Mouse (Mus musculus): ENCODE measurements at regions not wholly inside any gene's neighbourhood (a gene's known extent, or its start where the extent isn't known, plus 50 kb on each side); places are given as distances from the start of the nearest gene placed in this dataset.

- 71% methylated on average over 5 of the region's 5 CpGs for WGBS
- H3K4me3 ChIP-seq (replicated peaks): no peak overlapping the region
- no peaks in the 10 kb centered on the region for H3K36me3 ChIP-seq
- no peaks in the 10 kb centered on the region for H3K4me1 ChIP-seq
- H3K9ac ChIP-seq: no peak overlapping the region
- H3K4me2 ChIP-seq (replicated peaks): no peak overlapping the region
- H3K27me3 ChIP-seq: no peaks in the 10 kb centered on the region
- ATAC-seq (ENCODE audit: insufficient number of reproducible peaks, low FRiP score, low TSS enrichment, low read depth): no peak
- no peaks in the 10 kb centered on the region for H3K9me3 ChIP-seq (replicated peaks)
- H3K27ac ChIP-seq (replicated peaks): no peak overlapping the region
Observed at GRCm38 (mm10) chr14:76964046-76964445, 72.5 kb upstream of the Ccdc122 start.

DNA sequence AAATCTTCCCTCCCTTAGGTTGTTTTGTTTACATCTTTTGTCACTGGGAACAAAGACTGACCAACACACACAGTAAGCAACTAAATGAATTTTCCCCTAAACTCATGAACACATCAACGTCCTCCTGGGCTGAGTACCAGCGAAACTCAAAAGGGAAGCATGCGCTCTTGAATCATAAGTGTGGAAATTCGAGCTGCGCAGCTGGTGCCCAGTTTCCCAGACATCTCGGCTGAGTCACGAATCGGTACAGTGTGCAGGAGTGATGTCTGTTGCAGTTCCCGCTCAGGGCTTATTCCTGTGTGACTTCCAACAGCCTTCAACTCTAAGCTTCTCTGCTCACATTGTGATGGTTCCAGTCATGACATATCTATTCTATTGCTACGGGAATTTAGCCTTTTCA, 77.7 kb upstream of the Ccdc122 start:
- Histone ChIP-seq H3K36me3 (no peaks in the 10 kb centered on the region), H3K4me2 (replicated peaks) (no peak overlapping the region), H3K9ac (no peak overlapping the region), H3K9me3 (replicated peaks) (no peaks in the 10 kb centered on the region), H3K4me3 (replicated peaks) (no peak overlapping the region), H3K27me3 (no peaks in the 10 kb centered on the region), H3K4me1 (0 out of 2 replicates have a peak, but pooled peaks cover 7% of the 10 kb centered on the region), H3K27ac (replicated peaks) (no peak overlapping the region)
- 46% methylated on average over 10 of the region's 10 CpGs for WGBS
- ATAC-seq (ENCODE audit: insufficient number of reproducible peaks, low FRiP score, low TSS enrichment, low read depth): no peak

- no peaks in the 10 kb centered on the region for H3K27me3 ChIP-seq
- H3K9ac ChIP-seq: no peak overlapping the region
- H3K27ac ChIP-seq (replicated peaks): no peak overlapping the region
- 49% methylated on average over 2 of the region's 2 CpGs for WGBS
- no peak overlapping the region for H3K4me3 ChIP-seq (replicated peaks)
- H3K4me1 ChIP-seq: peaks cover 11% of the 10 kb centered on the region; the same call in 1 of the 2 replicates
- no peaks in the 10 kb centered on the region for H3K36me3 ChIP-seq
- H3K4me2 ChIP-seq (replicated peaks): no peak overlapping the region
- no peaks in the 10 kb centered on the region for H3K9me3 ChIP-seq (replicated peaks)
- ATAC-seq (ENCODE audit: insufficient number of reproducible peaks, low FRiP score, low TSS enrichment, low read depth): no peak
Observed at GRCm38 (mm10) chr14:76957136-76957535, 79.4 kb upstream of the Ccdc122 start.

DNA sequence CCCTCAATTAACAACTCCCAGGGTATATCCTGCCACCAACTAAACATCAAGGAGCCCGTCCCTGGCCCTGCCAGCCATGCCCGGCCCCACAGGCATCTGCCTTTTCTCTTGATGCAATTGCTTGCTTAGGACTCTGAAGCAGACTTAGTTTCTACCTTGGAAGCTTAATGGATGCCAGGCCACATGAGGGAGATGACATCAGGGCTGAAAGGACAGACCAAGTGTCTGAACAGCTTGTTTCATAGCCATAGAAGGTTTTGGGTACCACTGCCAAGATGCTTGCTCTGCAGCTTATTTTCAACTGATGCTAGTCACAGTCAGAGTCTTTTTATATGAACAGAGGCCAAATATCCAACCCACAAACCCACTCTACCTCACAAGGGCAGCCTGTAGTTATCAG, 83.4 kb upstream of the Ccdc122 start:
- Histone ChIP-seq H3K4me2 (replicated peaks) (no peak overlapping the region), H3K27me3 (no peaks in the 10 kb centered on the region), H3K36me3 (no peaks in the 10 kb centered on the region), H3K9me3 (replicated peaks) (no peaks in the 10 kb centered on the region), H3K4me1 (peaks cover 19% of the 10 kb centered on the region; the same call in 1 of the 2 replicates), H3K9ac (no peak overlapping the region), H3K4me3 (replicated peaks) (no peak overlapping the region), H3K27ac (replicated peaks) (peak overlapping the region; percentile 55)
- ATAC-seq (ENCODE audit: insufficient number of reproducible peaks, low FRiP score, low TSS enrichment, low read depth): no peak
- WGBS: 66% methylated on average over 2 of the region's 2 CpGs

DNA sequence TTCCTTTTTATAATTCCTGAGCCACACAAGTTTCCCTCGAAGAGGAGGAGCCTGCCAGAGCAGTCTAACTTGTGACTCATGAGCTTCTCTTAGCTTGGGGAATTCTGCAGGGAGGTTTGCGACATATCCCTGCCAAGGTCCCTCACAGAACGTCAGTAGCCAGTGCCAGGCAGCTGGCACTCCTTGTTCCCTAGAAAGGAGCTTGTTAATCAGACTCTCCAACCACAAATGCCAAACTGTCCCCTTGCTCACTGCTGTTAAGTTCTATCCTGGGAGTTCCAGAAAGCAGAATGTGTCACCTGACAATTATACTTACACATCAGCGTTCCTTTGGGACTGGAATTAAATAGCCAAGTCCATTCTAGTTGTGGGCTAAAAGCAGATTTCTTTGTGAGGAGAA, 85.1 kb upstream of the Ccdc122 start:
- Histone ChIP-seq H3K9ac (no peak overlapping the region), H3K4me2 (replicated peaks) (no peak overlapping the region), H3K4me3 (replicated peaks) (no peak overlapping the region), H3K4me1 (peaks cover 19% of the 10 kb centered on the region; the same call in 1 of the 2 replicates), H3K9me3 (replicated peaks) (no peaks in the 10 kb centered on the region), H3K36me3 (no peaks in the 10 kb centered on the region), H3K27me3 (no peaks in the 10 kb centered on the region), H3K27ac (replicated peaks) (0 out of 2 replicates have a peak overlapping the region, but pooled peaks have one; percentile 19)
- ATAC-seq (ENCODE audit: insufficient number of reproducible peaks, low FRiP score, low TSS enrichment, low read depth): no peak
- 40% methylated on average over 4 of the region's 4 CpGs for WGBS

DNA sequence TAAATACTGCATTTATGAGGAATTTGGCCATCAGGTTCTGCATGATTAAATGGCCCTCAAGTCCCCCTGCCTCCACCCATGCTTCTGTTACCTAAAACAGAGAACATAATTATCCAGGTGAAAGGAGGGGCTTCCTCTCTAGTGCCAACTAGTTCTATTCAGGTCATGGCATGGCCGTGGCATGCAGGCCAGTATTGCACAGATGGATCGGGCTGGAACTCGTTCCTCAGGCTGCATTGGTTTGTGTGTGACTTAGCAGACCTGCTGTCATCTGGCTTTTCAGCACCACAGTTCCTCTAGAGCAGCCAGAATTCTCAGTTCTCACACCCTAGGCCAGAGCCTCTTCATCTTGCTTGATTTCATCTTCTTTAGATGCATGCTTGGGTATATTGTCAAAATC, 87.2 kb upstream of the Ccdc122 start:
- H3K27me3 ChIP-seq: no peaks in the 10 kb centered on the region
- H3K27ac ChIP-seq (replicated peaks): no peak overlapping the region
- peaks cover 12% of the 10 kb centered on the region; the same call in 1 of the 2 replicates for H3K4me1 ChIP-seq
- H3K36me3 ChIP-seq: no peaks in the 10 kb centered on the region
- 57% methylated on average over 3 of the region's 3 CpGs for WGBS
- H3K9me3 ChIP-seq (replicated peaks): no peaks in the 10 kb centered on the region
- ATAC-seq (ENCODE audit: insufficient number of reproducible peaks, low FRiP score, low TSS enrichment, low read depth): no peak
- H3K9ac ChIP-seq: no peak overlapping the region
- H3K4me3 ChIP-seq (replicated peaks): no peak overlapping the region
- no peak overlapping the region for H3K4me2 ChIP-seq (replicated peaks)

GRCm38 (mm10) chr14:76948948-76949347, 87.6 kb upstream of the Ccdc122 start:
- no peak overlapping the region for H3K4me2 ChIP-seq (replicated peaks)
- H3K27me3 ChIP-seq: no peaks in the 10 kb centered on the region
- no peaks in the 10 kb centered on the region for H3K36me3 ChIP-seq
- no peak overlapping the region for H3K9ac ChIP-seq
- WGBS: 30% methylated on average over 3 of the region's 3 CpGs
- no peak overlapping the region for H3K27ac ChIP-seq (replicated peaks)
- peaks cover 12% of the 10 kb centered on the region; the same call in 1 of the 2 replicates for H3K4me1 ChIP-seq
- no peaks in the 10 kb centered on the region for H3K9me3 ChIP-seq (replicated peaks)
- H3K4me3 ChIP-seq (replicated peaks): no peak overlapping the region
- ATAC-seq (ENCODE audit: insufficient number of reproducible peaks, low FRiP score, low TSS enrichment, low read depth): no peak

DNA sequence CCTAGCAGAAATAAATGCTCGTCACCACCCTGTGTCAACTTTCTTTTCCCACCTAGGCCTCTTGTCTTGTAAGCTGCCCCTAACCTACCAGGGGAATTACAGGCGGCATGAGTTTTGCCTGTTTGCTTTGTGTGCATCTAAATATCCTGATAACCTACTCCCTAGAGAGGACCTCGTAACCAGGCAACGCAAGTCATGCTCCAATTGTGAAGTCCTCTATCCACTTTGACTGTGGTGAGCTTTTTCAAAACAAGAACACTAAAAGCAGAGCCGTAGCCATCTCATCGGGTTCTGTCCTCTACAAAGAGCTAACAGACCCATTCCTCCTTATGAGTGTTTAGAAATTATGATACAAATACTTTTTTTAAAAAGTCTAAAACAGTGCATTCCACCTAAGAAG, 88.1 kb upstream of the Ccdc122 start:
- no peaks in the 10 kb centered on the region for H3K27me3 ChIP-seq
- H3K36me3 ChIP-seq: no peaks in the 10 kb centered on the region
- 0 out of 2 replicates have a peak, but pooled peaks have one; percentile 45 for ATAC-seq (ENCODE audit: insufficient number of reproducible peaks, low FRiP score, low TSS enrichment, low read depth)
- no peak overlapping the region for H3K27ac ChIP-seq (replicated peaks)
- H3K4me2 ChIP-seq (replicated peaks): no peak overlapping the region
- H3K4me1 ChIP-seq: peaks cover 12% of the 10 kb centered on the region; the same call in 1 of the 2 replicates
- WGBS: 71% methylated on average over 6 of the region's 6 CpGs
- H3K4me3 ChIP-seq (replicated peaks): no peak overlapping the region
- no peaks in the 10 kb centered on the region for H3K9me3 ChIP-seq (replicated peaks)
- no peak overlapping the region for H3K9ac ChIP-seq

GRCm38 (mm10) chr14:76947148-76947547, 89.4 kb upstream of the Ccdc122 start:
- WGBS: 52% methylated on average over 3 of the region's 3 CpGs
- peaks cover 8% of the 10 kb centered on the region; the same call in 1 of the 2 replicates for H3K4me1 ChIP-seq
- H3K9ac ChIP-seq: no peak overlapping the region
- H3K27ac ChIP-seq (replicated peaks): no peak overlapping the region
- no peak for ATAC-seq (ENCODE audit: insufficient number of reproducible peaks, low FRiP score, low TSS enrichment, low read depth)
- H3K36me3 ChIP-seq: no peaks in the 10 kb centered on the region
- no peak overlapping the region for H3K4me2 ChIP-seq (replicated peaks)
- no peaks in the 10 kb centered on the region for H3K27me3 ChIP-seq
- H3K9me3 ChIP-seq (replicated peaks): no peaks in the 10 kb centered on the region
- H3K4me3 ChIP-seq (replicated peaks): no peak overlapping the region

- no peaks in the 10 kb centered on the region for H3K27me3 ChIP-seq
- H3K27ac ChIP-seq (replicated peaks): no peak overlapping the region
- peaks cover 8% of the 10 kb centered on the region; the same call in 1 of the 2 replicates for H3K4me1 ChIP-seq
- no peaks in the 10 kb centered on the region for H3K9me3 ChIP-seq (replicated peaks)
- no peaks in the 10 kb centered on the region for H3K36me3 ChIP-seq
- no peak for ATAC-seq (ENCODE audit: insufficient number of reproducible peaks, low FRiP score, low TSS enrichment, low read depth)
- no peak overlapping the region for H3K4me3 ChIP-seq (replicated peaks)
- no peak overlapping the region for H3K4me2 ChIP-seq (replicated peaks)
- 86% methylated on average over 6 of the region's 6 CpGs for WGBS
- H3K9ac ChIP-seq: no peak overlapping the region
Observed at GRCm38 (mm10) chr14:76945626-76946025, 90.9 kb upstream of the Ccdc122 start.

DNA sequence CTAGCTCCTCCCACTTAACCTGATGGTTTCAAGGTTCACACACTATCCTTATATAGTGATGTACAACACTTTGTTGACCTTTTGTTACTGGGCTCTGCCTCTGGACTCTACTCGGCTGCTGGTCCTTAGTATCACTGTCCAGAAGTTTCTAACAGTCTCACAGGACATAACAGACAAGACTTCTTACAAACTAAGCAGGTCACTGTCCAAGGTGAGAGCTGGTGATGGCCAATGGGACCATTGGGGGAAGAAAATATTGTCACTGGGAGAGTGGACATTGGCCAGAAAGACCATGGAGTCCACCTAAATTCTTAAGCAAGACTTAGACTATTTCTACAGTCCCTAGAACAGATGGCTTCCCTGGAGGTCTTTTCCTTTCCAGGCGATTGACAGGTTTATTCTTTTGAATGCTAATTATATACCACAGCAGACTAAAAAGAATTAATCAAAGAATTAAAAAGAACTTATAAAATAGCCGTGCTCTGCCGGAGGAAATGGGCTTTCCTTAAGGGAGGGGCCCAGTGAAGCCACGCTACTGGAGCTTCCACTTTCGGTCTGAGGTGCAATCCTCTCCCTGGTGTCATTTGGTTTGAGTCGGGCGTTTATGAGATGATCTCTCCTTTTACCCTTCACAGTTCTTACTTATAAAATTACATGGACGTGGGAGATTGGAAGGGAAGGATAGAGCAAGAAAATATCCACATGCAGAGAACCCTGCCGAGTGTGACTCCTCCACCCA, 94.9 kb upstream of the Ccdc122 start:
- no peak overlapping the region for H3K9ac ChIP-seq
- H3K27ac ChIP-seq (replicated peaks): no peak overlapping the region
- 0 out of 2 replicates have a peak, but pooled peaks cover 5% of the 10 kb centered on the region for H3K4me1 ChIP-seq
- no peak overlapping the region for H3K4me2 ChIP-seq (replicated peaks)
- no peaks in the 10 kb centered on the region for H3K9me3 ChIP-seq (replicated peaks)
- H3K36me3 ChIP-seq: no peaks in the 10 kb centered on the region
- ATAC-seq (ENCODE audit: insufficient number of reproducible peaks, low FRiP score, low TSS enrichment, low read depth): no peak
- no peaks in the 10 kb centered on the region for H3K27me3 ChIP-seq
- H3K4me3 ChIP-seq (replicated peaks): no peak overlapping the region
- WGBS: 72% methylated on average over 10 of the region's 10 CpGs

DNA sequence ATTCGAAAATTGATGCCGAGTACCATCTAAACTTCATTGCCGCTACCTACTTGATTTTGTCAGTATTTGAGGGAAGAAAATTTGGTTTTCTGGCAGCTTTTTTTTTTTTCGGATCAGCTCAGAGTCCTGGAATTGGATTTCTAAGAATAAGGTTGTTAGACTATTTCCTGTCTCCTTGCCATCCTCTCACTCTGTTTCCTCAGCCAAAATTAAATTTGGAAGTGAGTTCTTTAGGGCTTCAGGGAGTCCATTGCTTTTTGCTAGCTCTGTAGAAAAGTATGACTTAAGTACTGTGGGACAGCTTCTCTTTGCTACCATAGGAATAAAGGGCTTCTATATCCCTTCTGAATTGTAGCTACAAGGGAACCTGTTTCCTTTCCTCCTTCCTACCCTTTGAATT, 96.1 kb upstream of the Ccdc122 start:
- no peak overlapping the region for H3K4me2 ChIP-seq (replicated peaks)
- no peak overlapping the region for H3K4me3 ChIP-seq (replicated peaks)
- ATAC-seq (ENCODE audit: insufficient number of reproducible peaks, low FRiP score, low TSS enrichment, low read depth): no peak
- 0 out of 2 replicates have a peak, but pooled peaks cover 6% of the 10 kb centered on the region for H3K4me1 ChIP-seq
- no peaks in the 10 kb centered on the region for H3K27me3 ChIP-seq
- H3K9me3 ChIP-seq (replicated peaks): no peaks in the 10 kb centered on the region
- H3K36me3 ChIP-seq: no peaks in the 10 kb centered on the region
- WGBS: 76% methylated on average over 4 of the region's 4 CpGs
- no peak overlapping the region for H3K27ac ChIP-seq (replicated peaks)
- H3K9ac ChIP-seq: no peak overlapping the region

All from embryonic facial prominence, embryonic 15.5 days (tissue).